Mouse (Mus musculus) frontal cortex, adult (tissue): ENCODE results near the gene Calm1.
A peak's percentile ranks its signal among the peaks of the same experiment; 100 is the strongest.
"Not testable (repeated sequence)": the region's sequence is repeated elsewhere in the genome, so short reads cannot be mapped to it uniquely, and the experiment has no call there.

ENCODE experiments used
- ATAC-seq: cut with Nextera tagmentation; 2 replicates; pipeline ENCODE4 v1.9.2; 2017; ENCODE audit warnings: mild to moderate bottlenecking, moderate library complexity, mixed read lengths; ENCODE audit not compliant: low TSS enrichment

The Calm1 gene

GRCm38 (mm10) chr12:100194181-100194580 is 5.1 kb upstream of the Calm1 start:
- ATAC-seq, result no peak

- no peak for ATAC-seq
These were observed 2.4 kb upstream of the Calm1 start for GRCm38 (mm10) chr12:100196786-100197185.

GRCm38 (mm10) chr12:100199891-100200644 is 833 bp downstream of the Calm1 start:
- ATAC-seq, result peak; percentile 19

GRCm38 (mm10) chr12:100200645-100201362 is 1.6 kb downstream of the Calm1 start:
- peak; percentile 7; the same call in 1 of the 2 replicates for ATAC-seq

- ATAC-seq, result no peak
These were observed 2.1 kb downstream of the Calm1 start for GRCm38 (mm10) chr12:100201363-100201711.

GRCm38 (mm10) chr12:100201838-100202237 is 2.6 kb downstream of the Calm1 start:
- ATAC-seq, result peak; percentile 41

GRCm38 (mm10) chr12:100203759-100204158 is 4.5 kb downstream of the Calm1 start:
- ATAC-seq, result no peak

- no peak for ATAC-seq
These were observed 5.9 kb downstream of the Calm1 start for GRCm38 (mm10) chr12:100205156-100205555.

GRCm38 (mm10) chr12:100206521-100206920 is 7.3 kb downstream of the Calm1 start:
- ATAC-seq, result no peak

- no peak for ATAC-seq
These were observed 7.7 kb downstream of the Calm1 start for GRCm38 (mm10) chr12:100206926-100207325.

GRCm38 (mm10) chr12:100209701-100210478 is 10.7 kb downstream of the Calm1 start:
- peak; percentile 3; the same call in 1 of the 2 replicates for ATAC-seq

GRCm38 (mm10) chr12:100210973-100211372 is 11.7 kb downstream of the Calm1 start:
- ATAC-seq, result peak; percentile 55

GRCm38 (mm10) chr12:100211453-100212185 is 12.4 kb downstream of the Calm1 start:
- ATAC-seq, result no peak

GRCm38 (mm10) chr12:100212397-100212796 is 13.2 kb downstream of the Calm1 start:
- no peak for ATAC-seq

GRCm38 (mm10) chr12:100213162-100213561 is 13.9 kb downstream of the Calm1 start:
- no peak for ATAC-seq

GRCm38 (mm10) chr12:100214156-100214555 is 14.9 kb downstream of the Calm1 start:
- ATAC-seq, result peak; percentile 33

- ATAC-seq, result peak; percentile 54
These were observed 15.5 kb downstream of the Calm1 start for GRCm38 (mm10) chr12:100214738-100215137.

- ATAC-seq, result not testable (repeated sequence)
These were observed 17.9 kb downstream of the Calm1 start for GRCm38 (mm10) chr12:100217087-100217486.

- ATAC-seq, result no peak
These were observed 20.8 kb downstream of the Calm1 start for GRCm38 (mm10) chr12:100220012-100220411.

- peak; percentile 74 for ATAC-seq
These were observed 22.5 kb downstream of the Calm1 start for GRCm38 (mm10) chr12:100221608-100222321.
